Mouse (Mus musculus) heart, postnatal 0 days (tissue): ENCODE data around the gene Runx2.

Source experiments
- CTCF ChIP-seq: IDR thresholded peaks from 2 replicates; pipeline ENCODE4 v1.5.1; 2016; ENCODE audit warnings: antibody characterized with exemption, control low read depth, low read depth
- EP300 ChIP-seq: IDR thresholded peaks from 2 replicates; pipeline ENCODE4 v1.6.1; 2016; ENCODE audit warnings: antibody characterized with exemption, low read depth

- TF ChIP-seq CTCF (no peak), EP300 (no peak)
Measured at GRCm38 (mm10) chr17:44782366-44782765, 32.2 kb downstream of the Runx2 start.
